Mouse (Mus musculus) midbrain, embryonic 11.5 days (tissue): ENCODE data around the gene Ctnnb1. TPM values are rescaled to one million over a fixed set of nuclear protein-coding genes. Genes with fewer than 3 reads are reported as not detected.

Experiments
- ATAC-seq: fragments of 200-750 bp; cut with Nextera tagmentation; 2 replicates; pipeline ENCODE4 v1.8.0; 2017; ENCODE audit warnings: moderate TSS enrichment, moderate library complexity; ENCODE audit not compliant: low FRiP score
- DNase-seq: peaks from one replicate; pipeline ENCODE4 v3.0.0; 2015; ENCODE audit warnings: low spot score; ENCODE audit errors: missing footprints
- H3K27ac ChIP-seq: fragments of 300-500 bp; sonication (generic); 2 replicates; pipeline ENCODE4 v1.5.1; 2014; ENCODE audit warnings: low read depth, low read length
- H3K27me3 ChIP-seq: fragments of 300-500 bp; sonication (generic); 2 replicates; pipeline ENCODE4 v1.6.1; 2014; ENCODE audit warnings: mild to moderate bottlenecking, low read length, moderate library complexity, mixed read lengths; ENCODE audit not compliant: control insufficient read depth, insufficient read depth
- H3K36me3 ChIP-seq: fragments of 300-500 bp; sonication (generic); 2 replicates; pipeline ENCODE4 v1.6.1; 2014; ENCODE audit warnings: mild to moderate bottlenecking, low read length, moderate library complexity, mixed read lengths; ENCODE audit not compliant: control insufficient read depth, insufficient read depth
- H3K4me1 ChIP-seq: fragments of 300-500 bp; sonication (generic); 2 replicates; pipeline ENCODE4 v1.6.1; 2014; ENCODE audit warnings: low read length; ENCODE audit not compliant: control insufficient read depth, insufficient read depth
- H3K4me2 ChIP-seq: fragments of 300-500 bp; sonication (generic); 2 replicates; pipeline ENCODE4 v1.6.1; 2014; ENCODE audit warnings: mild to moderate bottlenecking, moderate library complexity
- H3K4me3 ChIP-seq: fragments of 300-500 bp; sonication (generic); 2 replicates; pipeline ENCODE4 v1.5.1; 2014; ENCODE audit warnings: low read depth, low read length
- H3K9ac ChIP-seq: fragments of 300-500 bp; sonication (generic); 2 replicates; pipeline ENCODE4 v1.6.1; 2014; ENCODE audit warnings: low read length
- H3K9me3 ChIP-seq: fragments of 300-500 bp; sonication (generic); 2 replicates; pipeline ENCODE4 v1.6.1; 2016; ENCODE audit warnings: low read length; ENCODE audit not compliant: control insufficient read depth
- WGBS: fragments of 180-500 bp; shearing (Covaris S2); extraction: QIAGEN DNeasy Blood & Tissue Kit; methylation state at CpG from one replicate; pipeline ENCODE4 v1.1.7; 2014; 5-methylcytosine and 5-hydroxymethylcytosine counted together
- polyA plus RNA-seq: library from polyadenylated mRNA; unstranded; fragments of >200 nt; fragmentation: Nextera tagmentation; extraction: Ambion mirVana; gene quantifications from 2 replicates; pipeline ENCODE4 v1.2.1, GENCODE M21; 2014

Gene Ctnnb1
- 999 and 1,044 TPM in 2 replicates for polyA plus RNA-seq

DNA sequence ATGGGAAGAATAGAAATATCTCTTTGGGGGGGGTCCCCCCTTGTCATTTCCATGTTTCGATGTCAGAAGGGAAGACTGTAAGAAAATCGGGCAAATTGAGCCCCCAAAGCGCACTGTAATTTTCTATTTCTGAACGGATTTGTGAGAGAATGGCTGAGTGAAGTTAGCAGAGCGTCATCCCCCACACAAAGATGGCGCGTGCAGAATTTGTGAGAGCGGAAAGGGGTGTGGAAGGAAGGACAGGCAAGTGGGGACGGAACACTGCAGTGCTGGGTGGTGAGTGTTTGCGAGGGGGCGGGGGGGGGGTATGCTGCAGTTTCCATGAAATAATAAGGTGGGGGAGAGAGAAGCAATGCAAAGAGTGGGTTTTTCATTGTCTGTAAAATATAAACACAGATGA is at the start of gene Ctnnb1:
Ctnnb1 (plus strand) TSS at position 136 of the 400 bp plus-strand sequence.
- Histone ChIP-seq H3K9me3 (no peaks in the 10 kb centered on the region), H3K4me3 (no peak within 1 kb of the TSS), H3K9ac (no peak within 1 kb of the TSS; the same call in 1 of the 2 replicates), H3K4me2 (peak within 1 kb of the TSS; percentile 16; the same call in 1 of the 2 replicates), H3K27me3 (no peaks in the 10 kb centered on the region), H3K27ac (peak within 1 kb of the TSS; percentile 49), H3K36me3 (no peaks in the 10 kb centered on the region), H3K4me1 (peaks cover 12% of the 10 kb centered on the region)
- DNase-seq = no peak
- 48% methylated on average over 11 of the region's 11 CpGs for WGBS
- ATAC-seq = peak; percentile 16; the same call in 1 of the 2 replicates

DNA sequence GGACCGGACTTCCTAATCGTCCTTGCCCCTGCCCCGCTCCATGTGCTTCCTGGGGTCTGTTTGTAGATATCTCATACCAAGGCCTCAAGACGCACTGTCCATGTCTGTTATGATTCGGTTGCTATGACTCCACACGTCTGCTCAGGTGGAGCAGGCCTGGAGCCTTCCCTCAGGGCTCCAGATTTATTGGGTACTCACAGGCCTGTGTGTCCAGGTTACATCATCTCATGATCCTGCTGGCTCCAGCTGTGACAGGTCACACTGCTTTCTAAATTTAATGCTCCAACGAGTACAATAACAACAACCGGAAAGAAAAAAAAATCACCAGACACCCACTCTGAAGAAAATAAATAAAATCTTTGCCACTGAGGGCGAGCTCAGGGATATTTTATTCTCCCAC is 48.7 kb upstream of the Ctnnb1 start:
- Histone ChIP-seq H3K27ac (no peak overlapping the region), H3K4me1 (no peaks in the 10 kb centered on the region), H3K9ac (no peak overlapping the region), H3K4me2 (no peak overlapping the region), H3K4me3 (no peak overlapping the region), H3K27me3 (no peaks in the 10 kb centered on the region), H3K9me3 (no peaks in the 10 kb centered on the region), H3K36me3 (no peaks in the 10 kb centered on the region)
- no peak for ATAC-seq
- DNase-seq = no peak
- 88% methylated on average over 9 of the region's 9 CpGs for WGBS

- no peaks in the 10 kb centered on the region for H3K27me3 ChIP-seq
- no peak overlapping the region for H3K27ac ChIP-seq
- H3K4me1 ChIP-seq = no peaks in the 10 kb centered on the region
- ATAC-seq (no peak), DNase-seq (no peak)
- no peaks in the 10 kb centered on the region for H3K36me3 ChIP-seq
- H3K4me2 ChIP-seq = no peak overlapping the region
- H3K9me3 ChIP-seq = no peaks in the 10 kb centered on the region
- no peak overlapping the region for H3K4me3 ChIP-seq
- WGBS = 91% methylated on average over 15 of the region's 15 CpGs
- no peak overlapping the region for H3K9ac ChIP-seq
Observed at GRCm38 (mm10) chr9:120881121-120881520, 47.9 kb upstream of the Ctnnb1 start.

- no peak overlapping the region for H3K9ac ChIP-seq
- H3K36me3 ChIP-seq = no peaks in the 10 kb centered on the region
- H3K4me1 ChIP-seq = no peaks in the 10 kb centered on the region
- ATAC-seq (no peak), DNase-seq (no peak)
- 80% methylated on average over 4 of the region's 4 CpGs for WGBS
- H3K27ac ChIP-seq = no peak overlapping the region
- no peak overlapping the region for H3K4me2 ChIP-seq
- no peaks in the 10 kb centered on the region for H3K27me3 ChIP-seq
- no peaks in the 10 kb centered on the region for H3K9me3 ChIP-seq
- H3K4me3 ChIP-seq = no peak overlapping the region
Observed at GRCm38 (mm10) chr9:120881839-120882238, 47.2 kb upstream of the Ctnnb1 start.

GRCm38 (mm10) chr9:120884726-120885125 is 44.3 kb upstream of the Ctnnb1 start:
- Histone ChIP-seq H3K36me3 (no peaks in the 10 kb centered on the region), H3K9me3 (no peaks in the 10 kb centered on the region), H3K27me3 (no peaks in the 10 kb centered on the region), H3K4me3 (no peak overlapping the region), H3K4me1 (no peaks in the 10 kb centered on the region), H3K4me2 (no peak overlapping the region), H3K27ac (no peak overlapping the region), H3K9ac (no peak overlapping the region)
- DNase-seq (no peak), ATAC-seq (no peak)
- 82% methylated on average over 10 of the region's 10 CpGs for WGBS

- H3K4me1 ChIP-seq = no peaks in the 10 kb centered on the region
- WGBS = 87% methylated on average over 2 of the region's 2 CpGs
- no peak for DNase-seq
- no peak for ATAC-seq
- no peaks in the 10 kb centered on the region for H3K36me3 ChIP-seq
- H3K4me3 ChIP-seq = no peak overlapping the region
- no peak overlapping the region for H3K4me2 ChIP-seq
- no peak overlapping the region for H3K9ac ChIP-seq
- H3K27ac ChIP-seq = no peak overlapping the region
- no peaks in the 10 kb centered on the region for H3K9me3 ChIP-seq
- no peaks in the 10 kb centered on the region for H3K27me3 ChIP-seq
Observed at GRCm38 (mm10) chr9:120887631-120888030, 41.4 kb upstream of the Ctnnb1 start.

- Histone ChIP-seq H3K9me3 (no peaks in the 10 kb centered on the region), H3K36me3 (no peaks in the 10 kb centered on the region), H3K27me3 (no peaks in the 10 kb centered on the region), H3K27ac (no peak overlapping the region), H3K4me3 (no peak overlapping the region), H3K4me2 (no peak overlapping the region), H3K9ac (no peak overlapping the region), H3K4me1 (no peaks in the 10 kb centered on the region)
- no peak for ATAC-seq
- DNase-seq = no peak
- 93% methylated on average over 11 of the region's 11 CpGs for WGBS
Observed at GRCm38 (mm10) chr9:120893435-120893834, 35.6 kb upstream of the Ctnnb1 start.

- no peak overlapping the region for H3K27ac ChIP-seq
- no peaks in the 10 kb centered on the region for H3K36me3 ChIP-seq
- DNase-seq = no peak
- H3K9me3 ChIP-seq = no peaks in the 10 kb centered on the region
- WGBS = 83% methylated on average over 10 of the region's 10 CpGs
- no peak for ATAC-seq
- no peaks in the 10 kb centered on the region for H3K27me3 ChIP-seq
- H3K4me2 ChIP-seq = no peak overlapping the region
- no peak overlapping the region for H3K9ac ChIP-seq
- H3K4me1 ChIP-seq = no peaks in the 10 kb centered on the region
- no peak overlapping the region for H3K4me3 ChIP-seq
Observed at GRCm38 (mm10) chr9:120893971-120894370, 35.0 kb upstream of the Ctnnb1 start.

DNA sequence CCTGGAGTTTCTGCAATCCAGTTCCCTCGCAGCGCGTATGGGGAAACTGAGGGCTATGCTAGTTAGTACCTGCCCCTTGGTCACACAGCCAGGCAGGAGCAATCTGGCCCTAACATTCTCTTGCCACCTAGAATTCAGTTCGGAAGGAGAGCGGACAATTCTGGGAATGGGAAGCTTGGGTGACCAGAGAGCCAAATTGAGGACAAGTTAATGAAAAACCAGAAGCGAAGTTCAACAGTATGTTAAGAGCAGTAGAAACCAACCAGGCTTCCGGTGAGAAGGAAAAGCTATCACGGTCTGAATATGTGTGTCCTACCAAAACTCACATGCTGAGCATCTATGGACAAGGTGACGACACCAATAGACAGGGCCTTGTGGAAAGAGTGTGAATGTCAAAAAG is 34.6 kb upstream of the Ctnnb1 start:
- Histone ChIP-seq H3K9me3 (no peaks in the 10 kb centered on the region), H3K4me3 (no peak overlapping the region), H3K36me3 (no peaks in the 10 kb centered on the region), H3K27ac (no peak overlapping the region), H3K4me2 (no peak overlapping the region), H3K4me1 (no peaks in the 10 kb centered on the region), H3K27me3 (no peaks in the 10 kb centered on the region), H3K9ac (no peak overlapping the region)
- DNase-seq (no peak), ATAC-seq (no peak)
- 97% methylated on average over 9 of the region's 9 CpGs for WGBS

GRCm38 (mm10) chr9:120896502-120896901 is 32.5 kb upstream of the Ctnnb1 start:
- DNase-seq (no peak), ATAC-seq (no peak)
- Histone ChIP-seq H3K9ac (no peak overlapping the region), H3K9me3 (no peaks in the 10 kb centered on the region), H3K36me3 (no peaks in the 10 kb centered on the region), H3K27ac (no peak overlapping the region), H3K4me2 (no peak overlapping the region), H3K4me1 (no peaks in the 10 kb centered on the region), H3K27me3 (no peaks in the 10 kb centered on the region), H3K4me3 (no peak overlapping the region)
- WGBS = 65% methylated on average over 5 of the region's 5 CpGs
